8 mouse cellular contexts compared by ENCODE assay signal in genomic region chr4:131910237-131910994, GRCm38 (mm10). TPM values are rescaled to one million over a fixed set of nuclear protein-coding genes. Genes with fewer than 3 reads are reported as not detected.
DNase-seq lines count a peak whose midpoint lies in the region; ATAC-seq and TF ChIP-seq lines count a peak whose summit lies in the region.

No protein-coding gene starts in this region.

- H3K4me1 ChIP-seq in embryonic facial prominence, embryonic 11.5 days (ENCODE audit: control insufficient read depth, insufficient read depth, low read length) = peaks cover 12% of the 10 kb centered on the region
- peaks cover 41% of the 10 kb centered on the region for H3K4me1 ChIP-seq in lung, embryonic 15.5 days
- peaks cover 19% of the 10 kb centered on the region for H3K4me1 ChIP-seq in olfactory bulb, adult 2 months (ENCODE audit: control insufficient read depth, insufficient read depth, low read length)

- TF ChIP-seq POLR2A in olfactory bulb, adult 2 months (IDR thresholded peaks at IDR 0.05; ENCODE audit: insufficient read depth, low read depth, low read length) = no peak

- 7% methylated on average over 19 of the region's 21 CpGs for WGBS in embryonic facial prominence, embryonic 11.5 days
- 7% methylated on average over 18 of the region's 21 CpGs for WGBS in lung, embryonic 15.5 days
- WGBS in olfactory bulb, adult 2 months = 31% methylated on average over 18 of the region's 21 CpGs

- ATAC-seq in embryonic facial prominence, embryonic 11.5 days (replicated peaks; ENCODE audit: insufficient number of reproducible peaks, low FRiP score, low TSS enrichment, low read depth) = 0 out of 2 replicates have a peak, but pooled peaks have one; percentile 27
- ATAC-seq in lung, embryonic 15.5 days (ENCODE audit: borderline replicate concordance, extremely low read depth, low FRiP score, low TSS enrichment) = peak; percentile 33; the same call in 1 of the 2 replicates

- H3K36me3 ChIP-seq in embryonic facial prominence, embryonic 11.5 days (replicated peaks; ENCODE audit: control insufficient read depth, insufficient read depth, low read depth, low read length) = no peaks in the 10 kb centered on the region
- no peaks in the 10 kb centered on the region for H3K36me3 ChIP-seq in lung, embryonic 15.5 days

- peak; percentile 84 for DNase-seq in 416B (ENCODE audit: low read depth)
- peak; percentile 79 for DNase-seq in embryonic facial prominence, embryonic 11.5 days (ENCODE audit: low spot score)
- peak; percentile 15 for DNase-seq in induced T-regulatory cell, adult 2 months (ENCODE audit: low read depth)
- DNase-seq in layer of hippocampus, postnatal 25 days (ENCODE audit: extremely low spot score in 1 of 2, low spot score in 1 of 2) = no peak
- no peak for DNase-seq in layer of hippocampus, adult 9-11 months
- DNase-seq in layer of hippocampus, adult 9-10 months (ENCODE audit: low spot score) = no peak

- H3K9ac ChIP-seq in embryonic facial prominence, embryonic 11.5 days (replicated peaks; ENCODE audit: low read length) = 0 out of 2 replicates have a peak overlapping the region, but pooled peaks have one; percentile 28
- no peak overlapping the region for H3K9ac ChIP-seq in lung, embryonic 15.5 days

- H3K27me3 ChIP-seq in embryonic facial prominence, embryonic 11.5 days (ENCODE audit: control insufficient read depth, insufficient read depth, low read length) = peaks cover 9% of the 10 kb centered on the region
- H3K27me3 ChIP-seq in lung, embryonic 15.5 days = peaks cover 35% of the 10 kb centered on the region

- H3K9me3 ChIP-seq in embryonic facial prominence, embryonic 11.5 days (replicated peaks; ENCODE audit: control insufficient read depth, low read length) = no peaks in the 10 kb centered on the region
- no peaks in the 10 kb centered on the region for H3K9me3 ChIP-seq in lung, embryonic 15.5 days

- no peak overlapping the region for H3K4me3 ChIP-seq in embryonic facial prominence, embryonic 11.5 days (ENCODE audit: low read depth, low read length)
- H3K4me3 ChIP-seq in lung, embryonic 15.5 days = peak overlapping the region; percentile 7; the same call in 1 of the 2 replicates
- no peak overlapping the region for H3K4me3 ChIP-seq in olfactory bulb, adult 2 months (ENCODE audit: insufficient read depth, low read depth, low read length)

- H3K4me2 ChIP-seq in embryonic facial prominence, embryonic 11.5 days (ENCODE audit: low read depth, low read length) = no peak overlapping the region; the same call in 1 of the 2 replicates
- H3K4me2 ChIP-seq in lung, embryonic 15.5 days = peak overlapping the region; percentile 41

- peak; percentile 3; the same call in 1 of the 2 replicates for TF ChIP-seq CTCF in olfactory bulb, adult 2 months (IDR thresholded peaks at IDR 0.05; ENCODE audit: insufficient read depth, low read depth, low read length)

- H3K27ac ChIP-seq in embryonic facial prominence, embryonic 11.5 days (replicated peaks; ENCODE audit: low read depth, low read length) = no peak overlapping the region
- H3K27ac ChIP-seq in lung, embryonic 15.5 days = no peak overlapping the region
- H3K27ac ChIP-seq in olfactory bulb, adult 2 months (ENCODE audit: insufficient read depth, low read depth, low read length) = no peak overlapping the region

RNA-seq across cellular contexts. Expression of gene Tmem200b, which starts 11.2 kb away (rescaled TPM):
- polyA plus RNA-seq in embryonic facial prominence, embryonic 11.5 days (2014; fragmentation: Nextera tagmentation; extraction: Ambion mirVana) = 3.0 and 4.4 TPM in 2 replicates
- polyA plus RNA-seq in lung, embryonic 15.5 days (2015; fragmentation: Nextera tagmentation; extraction: Ambion mirVana) = 1.1 and 1.2 TPM in 2 replicates
- polyA plus RNA-seq in olfactory bulb, adult 2 months (2012; ENCODE audit: insufficient read depth, insufficient read length, low replicate concordance, missing spikeins) = not detected in 2 replicates
- 1 to 10 TPM; 1.4 to 2.3 TPM for total RNA-seq in layer of hippocampus, postnatal 25 days (2021)

RNA-seq across cellular contexts. Expression of gene Srsf4, which starts 37.0 kb away (rescaled TPM):
- polyA plus RNA-seq in embryonic facial prominence, embryonic 11.5 days (2014; fragmentation: Nextera tagmentation; extraction: Ambion mirVana) = 119 and 131 TPM in 2 replicates
- polyA plus RNA-seq in lung, embryonic 15.5 days (2015; fragmentation: Nextera tagmentation; extraction: Ambion mirVana) = 117 and 119 TPM in 2 replicates
- polyA plus RNA-seq in olfactory bulb, adult 2 months (2012; ENCODE audit: insufficient read depth, insufficient read length, low replicate concordance, missing spikeins) = not detected in 2 replicates
- total RNA-seq in layer of hippocampus, postnatal 25 days (2021) = 10 to 100 TPM; 68.1 to 69.2 TPM

Comparison
In these comparisons a context has a peak if more than half of its experiments do, and no peak if none do; other contexts are left out.
1. DNase-seq: peak in 416B (single experiment), embryonic facial prominence, embryonic 11.5 days (single experiment) and induced T-regulatory cell, adult 2 months (single experiment); none in layer of hippocampus, postnatal 25 days (0 of 2), layer of hippocampus, adult 9-11 months (single experiment) and layer of hippocampus, adult 9-10 months (single experiment).